Mouse (Mus musculus) cortical plate, adult 2 months (tissue): ENCODE measurements at regions not wholly inside any gene's neighbourhood (a gene's known extent, or its start where the extent isn't known, plus 50 kb on each side); places are given as distances from the start of the nearest gene placed in this dataset.

Experiments
- H3K27ac ChIP-seq: fragments of 200-500 bp; 2 replicates; pipeline ENCODE4 v1.5.1; 2012; ENCODE audit warnings: low read length, control low read depth, inconsistent platforms; ENCODE audit not compliant: insufficient read depth
- H3K4me1 ChIP-seq: fragments of 200-500 bp; 2 replicates; pipeline ENCODE4 v1.6.1; 2011; ENCODE audit warnings: low read length; ENCODE audit not compliant: control insufficient read depth, insufficient read depth
- H3K4me3 ChIP-seq: fragments of 200-500 bp; 2 replicates; pipeline ENCODE4 v1.5.1; 2011; ENCODE audit warnings: mild to moderate bottlenecking, low read length, control low read depth; ENCODE audit not compliant: insufficient read depth
- CTCF ChIP-seq: fragments of 200-500 bp; IDR thresholded peaks from 2 replicates; pipeline ENCODE4 v1.5.1; 2011; ENCODE audit warnings: mild to moderate bottlenecking, control low read depth, low read length; ENCODE audit not compliant: insufficient read depth; ENCODE audit errors: extremely low read depth
- POLR2A ChIP-seq: fragments of 200-500 bp; IDR thresholded peaks from 2 replicates; pipeline ENCODE4 v1.6.1; 2011; ENCODE audit warnings: mild to moderate bottlenecking, low read length, control low read depth; ENCODE audit not compliant: insufficient read depth; ENCODE audit errors: extremely low read depth

- Histone ChIP-seq H3K4me3 (no peak overlapping the region), H3K4me1 (0 out of 2 replicates have a peak, but pooled peaks cover 2% of the 10 kb centered on the region), H3K27ac (no peak overlapping the region)
- no peak for TF ChIP-seq POLR2A
- no peak for TF ChIP-seq CTCF
Observed at GRCm38 (mm10) chr9:61723021-61723581, 191.2 kb downstream of the Rplp1 start.

- Histone ChIP-seq H3K27ac (no peak overlapping the region), H3K4me1 (0 out of 2 replicates have a peak, but pooled peaks cover 2% of the 10 kb centered on the region), H3K4me3 (no peak overlapping the region)
- TF ChIP-seq POLR2A (no peak), CTCF (no peak)
Observed at GRCm38 (mm10) chr9:61721851-61722250, 192.5 kb downstream of the Rplp1 start.

GRCm38 (mm10) chr9:61721071-61721470 lies 193.3 kb downstream of the Rplp1 start:
- TF ChIP-seq CTCF (no peak), POLR2A (no peak)
- Histone ChIP-seq H3K4me1 (0 out of 2 replicates have a peak, but pooled peaks cover 2% of the 10 kb centered on the region), H3K4me3 (no peak overlapping the region), H3K27ac (no peak overlapping the region)

GRCm38 (mm10) chr9:61720206-61720605 lies 194.1 kb downstream of the Rplp1 start:
- no peak overlapping the region for H3K27ac ChIP-seq
- no peak overlapping the region for H3K4me3 ChIP-seq
- no peak for TF ChIP-seq POLR2A
- no peak for TF ChIP-seq CTCF
- 0 out of 2 replicates have a peak, but pooled peaks cover 2% of the 10 kb centered on the region for H3K4me1 ChIP-seq

- TF ChIP-seq POLR2A (no peak), CTCF (no peak)
- Histone ChIP-seq H3K27ac (no peak overlapping the region), H3K4me3 (no peak overlapping the region), H3K4me1 (peaks cover 7% of the 10 kb centered on the region)
Observed at GRCm38 (mm10) chr9:61716751-61717150, 197.6 kb downstream of the Rplp1 start.

GRCm38 (mm10) chr9:61714331-61715035 lies 199.9 kb downstream of the Rplp1 start:
- peaks cover 5% of the 10 kb centered on the region for H3K4me1 ChIP-seq
- no peak overlapping the region for H3K4me3 ChIP-seq
- TF ChIP-seq POLR2A (no peak), CTCF (no peak)
- H3K27ac ChIP-seq, result no peak overlapping the region

GRCm38 (mm10) chr9:61713806-61714205 lies 200.5 kb downstream of the Rplp1 start:
- Histone ChIP-seq H3K27ac (no peak overlapping the region), H3K4me1 (peaks cover 5% of the 10 kb centered on the region), H3K4me3 (no peak overlapping the region)
- TF ChIP-seq POLR2A (no peak), CTCF (no peak)

- TF ChIP-seq POLR2A (no peak), CTCF (no peak)
- no peak overlapping the region for H3K27ac ChIP-seq
- peaks cover 5% of the 10 kb centered on the region for H3K4me1 ChIP-seq
- H3K4me3 ChIP-seq, result no peak overlapping the region
Observed at GRCm38 (mm10) chr9:61711296-61711695, 203.0 kb downstream of the Rplp1 start.

GRCm38 (mm10) chr9:61707875-61708274 lies 206.5 kb downstream of the Rplp1 start:
- no peak overlapping the region for H3K4me3 ChIP-seq
- no peaks in the 10 kb centered on the region for H3K4me1 ChIP-seq
- no peak overlapping the region for H3K27ac ChIP-seq
- TF ChIP-seq CTCF (no peak), POLR2A (no peak)

- Histone ChIP-seq H3K4me1 (no peaks in the 10 kb centered on the region), H3K4me3 (no peak overlapping the region), H3K27ac (no peak overlapping the region)
- TF ChIP-seq POLR2A (no peak), CTCF (no peak)
Observed at GRCm38 (mm10) chr9:61707296-61707695, 207.0 kb downstream of the Rplp1 start.
